Mouse (Mus musculus) testis, adult 2 months (tissue): ENCODE data around the gene Nars2. TPM values are rescaled to one million over a fixed set of nuclear protein-coding genes. Genes with fewer than 3 reads are reported as not detected.

ENCODE experiments used
- H3K27ac ChIP-seq: fragments of 200-500 bp; 2 replicates; pipeline ENCODE4 v1.5.1; 2012; ENCODE audit warnings: low read depth, low read length; ENCODE audit not compliant: control insufficient read depth, insufficient read depth
- H3K27me3 ChIP-seq: fragments of 200-500 bp; 2 replicates; pipeline ENCODE4 v1.6.1; 2012; ENCODE audit warnings: mild to moderate bottlenecking, low read length, moderate library complexity; ENCODE audit not compliant: control insufficient read depth, insufficient read depth
- H3K36me3 ChIP-seq: fragments of 200-500 bp; 2 replicates; pipeline ENCODE4 v1.6.1; 2012; ENCODE audit warnings: mild to moderate bottlenecking, low read length; ENCODE audit not compliant: control insufficient read depth, insufficient read depth
- H3K4me1 ChIP-seq: fragments of 200-500 bp; 2 replicates; pipeline ENCODE4 v1.6.1; 2012; ENCODE audit warnings: low read length; ENCODE audit not compliant: control insufficient read depth, insufficient read depth
- H3K4me3 ChIP-seq: fragments of 200-500 bp; 2 replicates; pipeline ENCODE4 v1.5.1; 2012; ENCODE audit warnings: low read depth, mild to moderate bottlenecking, low read length, moderate library complexity, mixed read lengths; ENCODE audit not compliant: control insufficient read depth
- CTCF ChIP-seq: fragments of 200-500 bp; IDR thresholded peaks from 2 replicates; pipeline ENCODE4 v1.5.1; 2012; ENCODE audit warnings: low read depth, mild to moderate bottlenecking, inconsistent platforms, low read length, moderate library complexity; ENCODE audit not compliant: control insufficient read depth, insufficient read depth, insufficient replicate concordance
- POLR2A ChIP-seq: fragments of 200-500 bp; IDR thresholded peaks from 2 replicates; pipeline ENCODE4 v1.6.1; 2012; ENCODE audit warnings: low read depth, mild to moderate bottlenecking, inconsistent platforms, low read length, moderate library complexity; ENCODE audit not compliant: control insufficient read depth
- polyA plus RNA-seq: library from polyadenylated mRNA; depleted of rRNA; stranded (reverse); fragments of >200 nt; gene quantifications from 2 replicates; pipeline ENCODE4 v1.2.3, GENCODE M21; 2012; rRNA removed

Nars2 gene
- polyA plus RNA-seq, 1 experiment = 4.5 TPM

DNA sequence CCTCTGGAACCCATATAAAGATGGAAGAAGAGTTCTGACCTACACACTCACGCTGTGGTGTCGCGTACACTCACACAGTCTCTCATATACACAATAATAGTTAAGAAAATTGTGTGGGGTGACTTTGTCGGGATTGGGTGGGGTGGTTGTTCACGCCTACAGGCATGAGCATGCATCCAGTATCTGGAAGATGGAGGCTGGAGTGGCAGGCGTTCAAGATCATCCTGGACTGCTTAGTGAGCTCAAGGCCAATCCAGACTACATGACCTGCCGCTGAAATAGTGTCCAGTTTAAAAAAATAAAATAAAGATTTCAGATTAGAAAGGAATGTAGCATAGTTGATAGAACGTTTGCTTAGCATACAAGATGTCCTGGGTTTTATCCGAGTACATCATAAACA lies 132.3 kb downstream of the Nars2 start:
- Histone ChIP-seq H3K36me3 (no peaks in the 10 kb centered on the region), H3K27me3 (no peaks in the 10 kb centered on the region), H3K4me1 (peaks cover 15% of the 10 kb centered on the region), H3K27ac (peak overlapping the region; percentile 98), H3K4me3 (peak overlapping the region; percentile 74)
- TF ChIP-seq POLR2A (no peak), CTCF (no peak)

DNA sequence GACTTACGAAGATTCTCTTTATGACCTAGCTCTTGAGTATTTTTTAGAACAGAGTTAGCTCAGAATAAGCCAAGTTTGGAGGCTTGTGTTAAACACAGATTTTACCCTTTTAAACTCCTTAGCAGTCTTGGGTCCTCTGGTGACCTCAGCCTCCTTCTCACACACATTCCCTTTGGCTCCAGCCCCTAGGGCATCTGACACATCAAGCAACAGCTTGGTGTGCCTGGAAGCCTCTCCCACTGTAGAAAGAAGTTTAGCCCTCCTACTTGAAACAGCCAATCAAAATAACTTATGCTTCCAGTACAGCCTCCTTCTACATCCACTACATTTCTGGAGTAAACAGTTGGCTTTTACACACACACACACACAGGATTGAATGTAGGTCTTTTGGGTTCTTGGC lies 132.9 kb downstream of the Nars2 start:
- Histone ChIP-seq H3K27ac (peak overlapping the region; percentile 80; the same call in 1 of the 2 replicates), H3K27me3 (no peaks in the 10 kb centered on the region), H3K4me1 (peaks cover 14% of the 10 kb centered on the region), H3K4me3 (no peak overlapping the region), H3K36me3 (no peaks in the 10 kb centered on the region)
- TF ChIP-seq CTCF = no peak
- TF ChIP-seq POLR2A = no peak

DNA sequence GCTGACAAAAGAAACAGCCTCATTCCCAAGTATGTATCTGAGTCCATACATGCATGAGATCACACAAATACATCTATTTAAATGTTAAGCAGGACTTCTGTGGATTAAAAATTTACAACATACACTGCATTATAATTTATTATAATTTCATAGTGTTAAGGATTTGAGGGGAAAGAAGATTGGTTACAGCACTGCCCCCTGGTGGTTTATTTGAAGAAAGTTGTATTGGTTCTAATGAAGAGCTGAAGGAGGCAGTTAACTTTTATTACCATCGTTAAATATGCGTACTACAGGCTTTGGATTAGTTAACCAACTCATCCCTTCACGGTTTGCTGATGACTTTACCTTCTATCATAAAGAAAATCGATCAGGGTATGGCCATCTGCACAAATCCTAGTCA lies 134.0 kb downstream of the Nars2 start:
- TF ChIP-seq POLR2A (no peak), CTCF (no peak)
- Histone ChIP-seq H3K27ac (no peak overlapping the region), H3K4me3 (no peak overlapping the region), H3K27me3 (no peaks in the 10 kb centered on the region), H3K36me3 (no peaks in the 10 kb centered on the region), H3K4me1 (peaks cover 12% of the 10 kb centered on the region)

DNA sequence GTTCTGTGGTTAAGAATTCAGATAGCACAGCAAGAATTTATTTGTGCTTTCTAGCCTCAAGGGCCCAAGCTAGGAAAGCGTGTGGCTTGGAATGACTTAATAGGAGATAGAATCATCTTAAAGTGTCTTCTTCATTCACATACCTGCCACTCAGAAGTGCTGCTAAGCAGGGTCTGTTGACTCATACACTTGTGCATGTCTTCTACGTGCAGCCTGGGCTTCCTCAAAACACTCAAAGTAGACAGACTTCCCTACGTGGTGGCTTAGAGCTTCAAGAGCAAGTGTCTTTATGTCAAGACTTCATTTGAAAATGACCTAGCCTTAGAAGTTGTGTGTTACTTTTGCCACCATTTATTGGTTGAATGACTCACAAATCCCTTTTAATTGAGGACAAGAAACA lies 142.9 kb downstream of the Nars2 start:
- no peak overlapping the region for H3K27ac ChIP-seq
- no peaks in the 10 kb centered on the region for H3K4me1 ChIP-seq
- TF ChIP-seq CTCF = no peak
- no peak for TF ChIP-seq POLR2A
- H3K36me3 ChIP-seq = no peaks in the 10 kb centered on the region
- H3K4me3 ChIP-seq = no peak overlapping the region
- H3K27me3 ChIP-seq = no peaks in the 10 kb centered on the region

DNA sequence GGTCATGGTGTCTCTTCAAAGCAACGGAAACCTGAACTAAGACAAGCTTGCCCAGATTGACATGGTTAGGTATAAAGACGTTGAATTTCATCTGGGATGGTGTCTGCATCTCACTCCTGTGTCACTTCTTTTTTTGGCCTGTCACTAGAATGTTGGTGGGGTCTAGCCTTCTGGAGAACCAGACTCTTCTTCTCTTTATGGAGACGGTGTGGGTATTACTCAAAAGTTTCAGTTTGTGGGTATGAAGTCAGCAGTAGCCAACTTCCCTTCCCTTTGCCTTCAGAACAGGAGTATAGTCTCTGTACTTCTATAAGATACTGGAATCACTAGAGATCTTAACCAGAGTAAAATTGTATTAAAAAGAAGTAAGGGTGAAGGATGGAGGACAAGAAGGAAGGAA lies 156.8 kb downstream of the Nars2 start:
- TF ChIP-seq CTCF (no peak), POLR2A (no peak)
- H3K4me1 ChIP-seq = no peaks in the 10 kb centered on the region
- no peak overlapping the region for H3K27ac ChIP-seq

More for the DNA sequence above, 156.8 kb downstream of the Nars2 start:
- Histone ChIP-seq H3K27me3 (no peaks in the 10 kb centered on the region), H3K4me3 (no peak overlapping the region), H3K36me3 (no peaks in the 10 kb centered on the region)

Other genes starting within 250 kb of the Nars2 start
- 23.3 and 28.3 TPM in 2 replicates for gene Gab2, start 130.1 kb downstream of the Nars2 start, polyA plus RNA-seq